Mouse (Mus musculus) hindbrain, embryonic 11.5 days (tissue): ENCODE measurements at regions not wholly inside any gene's neighbourhood (a gene's known extent, or its start where the extent isn't known, plus 50 kb on each side); places are given as distances from the start of the nearest gene placed in this dataset.
A peak's percentile ranks its signal among the peaks of the same experiment; 100 is the strongest.

ENCODE experiments used
- ATAC-seq: fragments of 200-750 bp; cut with Nextera tagmentation; 2 replicates; pipeline ENCODE4 v1.8.0; 2017; ENCODE audit warnings: mild to moderate bottlenecking, moderate TSS enrichment, moderate library complexity; ENCODE audit not compliant: low FRiP score
- DNase-seq: peaks from one replicate; pipeline ENCODE4 v3.0.0-alpha.2; 2015; ENCODE audit warnings: low spot score
- H3K27ac ChIP-seq: fragments of 300-500 bp; sonication (generic); 2 replicates; pipeline ENCODE4 v1.5.1; 2014; ENCODE audit warnings: mild to moderate bottlenecking, low read depth, low read length
- H3K27me3 ChIP-seq: fragments of 300-500 bp; sonication (generic); 2 replicates; pipeline ENCODE4 v1.6.1; 2014; ENCODE audit warnings: mild to moderate bottlenecking, low read length, moderate library complexity, mixed read lengths; ENCODE audit not compliant: control insufficient read depth, insufficient read depth
- H3K36me3 ChIP-seq: fragments of 300-500 bp; sonication (generic); 2 replicates; pipeline ENCODE4 v1.6.1; 2014; ENCODE audit warnings: mild to moderate bottlenecking, low read length, moderate library complexity, mixed read lengths; ENCODE audit not compliant: control insufficient read depth, insufficient read depth
- H3K4me1 ChIP-seq: fragments of 300-500 bp; sonication (generic); replicated peaks from 2 replicates; pipeline ENCODE4 v1.6.1; 2014; ENCODE audit warnings: low read length, mixed read lengths; ENCODE audit not compliant: control insufficient read depth, insufficient read depth
- H3K4me2 ChIP-seq: fragments of 300-500 bp; sonication (generic); replicated peaks from 2 replicates; pipeline ENCODE4 v1.6.1; 2014; ENCODE audit warnings: mild to moderate bottlenecking, low read depth, low read length
- H3K4me3 ChIP-seq: fragments of 300-500 bp; sonication (generic); 2 replicates; pipeline ENCODE4 v1.5.1; 2014; ENCODE audit warnings: low read depth, low read length
- H3K9ac ChIP-seq: fragments of 300-500 bp; sonication (generic); 2 replicates; pipeline ENCODE4 v1.6.1; 2014; ENCODE audit warnings: low read depth, low read length
- H3K9me3 ChIP-seq: fragments of 300-500 bp; sonication (generic); 2 replicates; pipeline ENCODE4 v1.6.1; 2016; ENCODE audit warnings: low read length; ENCODE audit not compliant: control insufficient read depth
- WGBS: fragments of 180-500 bp; shearing (Covaris S2); extraction: QIAGEN DNeasy Blood & Tissue Kit; methylation state at CpG from one replicate; pipeline ENCODE4 v1.1.7; 2014; 5-methylcytosine and 5-hydroxymethylcytosine counted together

DNA sequence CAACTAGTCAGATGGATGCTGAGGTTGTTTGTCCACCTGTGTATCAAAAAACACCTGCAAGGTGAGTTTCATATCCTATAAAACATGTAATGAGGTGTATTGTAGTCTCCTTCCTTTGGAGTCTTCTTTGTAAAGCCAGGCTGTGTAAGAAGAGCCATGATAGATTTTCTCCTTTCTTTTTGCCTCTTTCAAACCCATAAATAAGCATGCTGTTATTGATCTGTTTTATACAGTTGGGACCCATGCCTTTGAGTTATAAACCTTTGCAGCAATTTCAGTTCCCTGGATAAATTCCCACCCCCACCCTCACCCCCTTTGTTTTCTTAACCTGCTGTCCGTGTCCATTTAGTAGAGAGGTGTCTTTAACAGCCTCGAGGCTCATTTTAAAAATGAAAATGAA, 131.0 kb upstream of the Rgs17 start:
- Histone ChIP-seq H3K4me3 (no peak overlapping the region), H3K27me3 (no peaks in the 10 kb centered on the region), H3K9me3 (no peaks in the 10 kb centered on the region), H3K4me2 (no peak overlapping the region), H3K36me3 (no peaks in the 10 kb centered on the region), H3K4me1 (no peaks in the 10 kb centered on the region), H3K9ac (no peak overlapping the region), H3K27ac (no peak overlapping the region)
- 78% methylated on average over 2 of the region's 2 CpGs for WGBS
- ATAC-seq, result no peak
- DNase-seq, result no peak

DNA sequence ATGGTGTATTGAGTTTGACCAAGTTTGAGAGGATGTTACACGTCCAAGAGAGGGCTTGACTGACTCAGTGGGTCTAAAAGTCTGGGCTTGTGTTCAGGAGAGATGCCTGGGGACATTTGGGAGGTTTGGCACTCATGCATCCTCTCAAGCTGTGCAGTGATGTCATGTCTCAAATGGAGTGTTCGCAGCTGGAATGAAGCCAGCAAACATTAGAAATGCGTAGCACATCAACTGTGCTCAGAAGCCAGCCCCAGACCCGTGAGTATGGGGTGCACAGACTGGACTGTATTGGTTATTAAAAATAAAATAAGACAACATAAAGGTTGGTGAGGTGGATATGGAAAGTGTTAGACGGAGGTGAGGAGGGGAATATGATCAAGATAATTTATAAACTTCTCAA, 121.2 kb upstream of the Rgs17 start:
- no peak overlapping the region for H3K9ac ChIP-seq
- H3K4me1 ChIP-seq, result no peaks in the 10 kb centered on the region
- no peaks in the 10 kb centered on the region for H3K36me3 ChIP-seq
- no peak overlapping the region for H3K4me2 ChIP-seq
- DNase-seq (no peak), ATAC-seq (no peak)
- no peaks in the 10 kb centered on the region for H3K27me3 ChIP-seq
- H3K4me3 ChIP-seq, result no peak overlapping the region
- H3K27ac ChIP-seq, result no peak overlapping the region
- no peaks in the 10 kb centered on the region for H3K9me3 ChIP-seq
- 78% methylated on average over 5 of the region's 5 CpGs for WGBS

DNA sequence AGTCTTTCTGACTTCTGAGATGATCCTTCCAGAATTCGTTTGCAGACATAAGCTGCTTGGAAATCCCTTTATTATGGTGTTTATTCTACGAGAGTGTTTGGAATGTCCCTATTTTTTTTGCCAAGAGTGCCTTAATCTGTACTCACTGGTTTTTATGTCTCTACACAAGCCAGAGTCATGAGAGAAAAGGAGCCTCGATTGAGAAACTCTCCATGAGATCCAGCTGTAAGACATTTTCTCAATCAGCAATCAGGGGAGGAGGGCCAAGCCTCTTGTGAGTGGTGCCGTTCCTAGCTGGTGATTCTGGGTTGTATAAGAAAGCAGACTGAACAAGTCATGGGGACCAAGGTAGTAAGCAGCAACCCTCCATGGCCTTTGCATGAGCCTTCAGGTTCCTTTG, 117.6 kb upstream of the Rgs17 start:
- no peak overlapping the region for H3K4me2 ChIP-seq
- no peak for ATAC-seq
- no peaks in the 10 kb centered on the region for H3K27me3 ChIP-seq
- no peak for DNase-seq
- no peak overlapping the region for H3K9ac ChIP-seq
- H3K4me1 ChIP-seq, result no peaks in the 10 kb centered on the region
- H3K9me3 ChIP-seq, result no peaks in the 10 kb centered on the region
- 76% methylated on average over 4 of the region's 4 CpGs for WGBS
- no peak overlapping the region for H3K27ac ChIP-seq
- no peaks in the 10 kb centered on the region for H3K36me3 ChIP-seq
- no peak overlapping the region for H3K4me3 ChIP-seq

GRCm38 (mm10) chr10:6035792-6036487, 113.7 kb upstream of the Rgs17 start:
- Histone ChIP-seq H3K4me2 (no peak overlapping the region), H3K27me3 (no peaks in the 10 kb centered on the region), H3K4me1 (no peaks in the 10 kb centered on the region), H3K36me3 (no peaks in the 10 kb centered on the region), H3K9ac (no peak overlapping the region), H3K27ac (no peak overlapping the region), H3K4me3 (no peak overlapping the region), H3K9me3 (no peaks in the 10 kb centered on the region)
- ATAC-seq (peak; percentile 86), DNase-seq (peak; percentile 85)
- WGBS, result 32% methylated on average over 25 of the region's 25 CpGs

DNA sequence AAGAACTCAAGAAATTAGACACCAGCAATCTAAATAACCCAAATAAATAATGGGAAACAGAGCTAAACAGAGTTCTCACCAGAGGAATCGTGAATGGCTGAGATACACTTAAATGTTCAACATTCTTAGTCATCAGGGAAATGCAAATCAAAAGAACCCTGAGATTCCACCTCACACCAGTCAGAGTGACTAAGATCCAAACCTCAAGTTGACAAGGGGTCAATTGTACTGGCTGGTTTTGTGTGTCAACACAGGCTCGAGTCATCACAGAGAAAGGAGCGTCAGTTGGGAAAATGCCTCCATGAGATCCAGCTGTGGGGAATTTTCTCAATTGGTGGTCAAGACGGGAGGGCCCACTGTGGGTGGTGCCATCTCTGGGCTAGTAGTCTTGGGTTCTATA, 110.3 kb upstream of the Rgs17 start:
- no peak for ATAC-seq
- 74% methylated on average over 4 of the region's 4 CpGs for WGBS
- Histone ChIP-seq H3K4me1 (no peaks in the 10 kb centered on the region), H3K27ac (no peak overlapping the region), H3K4me3 (no peak overlapping the region), H3K9me3 (no peaks in the 10 kb centered on the region), H3K4me2 (no peak overlapping the region), H3K27me3 (no peaks in the 10 kb centered on the region), H3K36me3 (no peaks in the 10 kb centered on the region), H3K9ac (no peak overlapping the region)
- no peak for DNase-seq

GRCm38 (mm10) chr10:6027551-6027950, 105.4 kb upstream of the Rgs17 start:
- Histone ChIP-seq H3K4me1 (no peaks in the 10 kb centered on the region), H3K27me3 (no peaks in the 10 kb centered on the region), H3K27ac (no peak overlapping the region), H3K9me3 (no peaks in the 10 kb centered on the region), H3K4me3 (no peak overlapping the region), H3K36me3 (no peaks in the 10 kb centered on the region), H3K9ac (no peak overlapping the region), H3K4me2 (no peak overlapping the region)
- 58% methylated on average over 1 of the region's 1 CpGs for WGBS
- DNase-seq, result no peak
- no peak for ATAC-seq

- WGBS, result 84% methylated on average over 5 of the region's 5 CpGs
- H3K27me3 ChIP-seq, result no peaks in the 10 kb centered on the region
- no peak for DNase-seq
Observed at GRCm38 (mm10) chr10:6026317-6026716, 104.1 kb upstream of the Rgs17 start.

GRCm38 (mm10) chr10:6022609-6023283, 100.5 kb upstream of the Rgs17 start:
- Histone ChIP-seq H3K4me2 (no peak overlapping the region), H3K4me1 (no peaks in the 10 kb centered on the region), H3K4me3 (no peak overlapping the region), H3K9ac (no peak overlapping the region), H3K27ac (no peak overlapping the region), H3K36me3 (no peaks in the 10 kb centered on the region), H3K9me3 (no peaks in the 10 kb centered on the region), H3K27me3 (no peaks in the 10 kb centered on the region)
- 85% methylated on average over 2 of the region's 2 CpGs for WGBS
- DNase-seq, result no peak
- ATAC-seq, result no peak

More at GRCm38 (mm10) chr10:6026317-6026716, 104.1 kb upstream of the Rgs17 start:
- ATAC-seq, result no peak
- no peaks in the 10 kb centered on the region for H3K4me1 ChIP-seq
- H3K4me2 ChIP-seq, result no peak overlapping the region
- no peak overlapping the region for H3K4me3 ChIP-seq
- H3K9me3 ChIP-seq, result no peaks in the 10 kb centered on the region
- no peak overlapping the region for H3K27ac ChIP-seq
- H3K36me3 ChIP-seq, result no peaks in the 10 kb centered on the region
- no peak overlapping the region for H3K9ac ChIP-seq
